Mouse (Mus musculus) adrenal gland, postnatal 14 days (tissue): Measurements from ENCODE around the gene Hipk2. TPM values are rescaled to one million over a fixed set of nuclear protein-coding genes. Genes with fewer than 3 reads are reported as not detected.
A peak's percentile ranks its signal among the peaks of the same experiment; 100 is the strongest.

Experiments
- DNase-seq: peaks from one replicate; pipeline ENCODE4 v3.0.0; 2021; ENCODE audit warnings: mixed read lengths
- total RNA-seq: library from RNA; stranded (reverse); gene quantifications from 2 replicates; pipeline ENCODE4 v1.2.3, GENCODE M21; 2021

Gene Hipk2
- total RNA-seq, 1 experiment from 2014 or later: 104 TPM

DNA sequence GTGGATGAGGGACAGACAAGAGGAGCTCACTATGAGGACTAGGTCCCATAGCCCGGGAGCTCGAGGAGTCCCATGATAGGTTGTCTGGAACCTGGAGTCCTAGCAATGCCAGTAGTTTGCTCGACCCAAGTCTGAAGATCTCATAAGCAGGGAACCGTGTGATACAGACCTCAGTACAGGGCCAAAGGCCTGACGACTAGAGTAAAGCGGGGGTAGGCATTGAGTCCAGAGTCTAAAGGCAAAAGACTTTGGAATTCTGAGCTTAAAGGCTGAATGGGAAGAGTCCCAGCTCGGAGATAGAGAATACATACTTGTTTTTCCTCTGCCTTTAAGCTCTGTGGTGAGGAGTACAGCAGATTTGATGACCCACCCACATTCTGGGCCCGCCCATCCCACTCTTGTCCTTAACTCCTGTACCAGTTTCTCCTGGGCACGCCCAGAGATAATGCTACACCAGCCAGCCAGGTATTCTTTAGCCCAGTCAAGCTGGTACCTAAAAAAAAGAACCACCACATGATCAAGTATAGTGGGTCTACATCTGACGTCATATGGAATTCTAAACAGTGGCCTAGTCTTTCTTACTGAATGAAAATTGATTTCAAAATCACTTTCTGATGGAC lies 27.0 kb upstream of the Hipk2 start:
- no peak for DNase-seq

- no peak for DNase-seq
Observed at GRCm38 (mm10) chr6:38901636-38902035, 25.7 kb upstream of the Hipk2 start.

GRCm38 (mm10) chr6:38901152-38901551 lies 25.2 kb upstream of the Hipk2 start:
- no peak for DNase-seq

DNA sequence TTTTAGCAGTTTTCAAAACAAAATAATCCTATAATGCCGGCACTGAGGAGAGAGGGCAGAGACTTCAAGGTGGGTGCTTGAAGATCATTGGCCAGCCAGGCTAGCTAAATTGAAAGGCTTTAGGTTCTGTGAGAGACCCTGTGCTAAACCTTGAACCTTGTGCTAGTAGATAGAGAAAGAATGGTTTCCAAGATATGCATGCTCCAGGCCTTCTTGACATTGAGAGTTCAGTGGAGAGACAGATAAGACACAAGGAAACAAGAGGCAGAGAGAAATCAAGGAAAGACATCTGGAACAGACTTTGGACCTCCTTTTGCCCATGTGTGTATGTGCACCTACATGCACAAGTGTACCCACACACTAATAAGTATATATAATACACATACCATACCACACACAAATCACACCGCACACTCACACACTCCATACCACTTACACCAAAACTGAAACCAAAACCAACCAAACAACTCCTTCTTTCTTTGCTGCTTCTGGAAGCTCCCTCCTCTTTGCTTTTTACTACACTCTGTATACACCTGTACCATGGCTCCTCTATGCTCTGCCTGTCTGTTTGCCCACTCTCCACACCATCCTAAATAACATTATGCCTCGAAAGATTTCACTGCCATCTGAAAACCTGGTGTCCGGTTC lies 24.6 kb upstream of the Hipk2 start:
- no peak for DNase-seq

DNA sequence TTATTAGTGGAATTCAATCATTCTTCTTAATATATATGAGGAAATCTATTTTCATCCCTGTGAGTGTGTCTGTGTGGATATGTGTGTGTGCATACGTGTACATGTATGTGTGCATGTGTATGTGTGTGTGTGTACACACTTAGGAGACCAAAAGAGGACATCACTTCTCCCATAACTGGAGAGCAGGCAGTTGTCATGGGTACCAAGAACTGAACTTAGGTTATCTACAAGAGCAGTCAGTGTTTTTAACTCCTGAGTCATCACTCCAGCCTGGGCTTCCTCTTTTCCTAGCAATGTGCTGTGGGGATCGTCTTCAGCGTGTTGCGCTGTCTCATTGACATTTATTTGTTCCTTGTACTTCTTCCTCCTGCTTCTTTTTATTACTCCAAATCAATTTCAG lies 24.1 kb upstream of the Hipk2 start:
- no peak for DNase-seq

- no peak for DNase-seq
Observed at GRCm38 (mm10) chr6:38893615-38894014, 17.6 kb upstream of the Hipk2 start.

DNA sequence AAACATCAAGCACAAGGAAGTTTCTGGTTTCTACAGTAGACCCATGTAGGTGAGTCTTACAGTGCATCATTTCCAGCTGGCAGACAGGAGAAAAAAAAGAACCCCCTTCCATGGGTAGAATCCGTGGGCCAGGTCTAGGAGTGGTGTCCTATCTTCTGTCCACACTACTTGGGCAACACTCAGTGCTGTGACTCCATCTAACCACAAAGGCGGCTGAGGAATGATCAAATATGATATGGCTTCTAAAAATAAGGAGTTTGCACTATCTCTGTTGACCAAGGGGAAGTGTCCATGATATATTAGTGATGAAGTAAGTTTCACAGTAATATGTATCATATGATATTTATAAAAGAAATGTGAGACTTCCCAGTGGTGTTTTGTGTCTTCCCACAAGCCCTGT lies 16.1 kb upstream of the Hipk2 start:
- no peak for DNase-seq

- DNase-seq: no peak
Observed at GRCm38 (mm10) chr6:38889156-38889555, 13.2 kb upstream of the Hipk2 start.

GRCm38 (mm10) chr6:38887436-38887835 lies 11.5 kb upstream of the Hipk2 start:
- DNase-seq: no peak

GRCm38 (mm10) chr6:38885132-38885531 lies 9.2 kb upstream of the Hipk2 start:
- no peak for DNase-seq

DNA sequence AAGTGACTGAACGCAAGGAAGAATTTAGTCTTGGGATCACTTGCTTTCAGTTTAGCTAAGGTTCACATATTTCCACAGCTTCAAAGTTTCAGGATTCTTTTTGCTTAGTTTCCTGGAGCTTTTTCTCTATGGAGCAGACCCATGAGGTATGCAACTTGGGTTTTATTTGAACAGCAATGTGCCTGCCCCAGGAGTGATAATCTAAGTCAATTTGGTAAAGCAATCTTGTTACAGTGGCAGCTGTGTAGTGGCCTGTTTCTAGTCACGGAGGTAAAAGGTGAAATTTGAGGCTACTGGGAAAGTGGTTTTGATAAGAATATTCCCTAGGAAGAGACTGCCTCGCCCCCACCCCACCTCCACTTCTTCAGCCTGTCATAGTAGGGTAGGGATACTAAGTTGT lies 8.5 kb upstream of the Hipk2 start:
- DNase-seq: no peak

GRCm38 (mm10) chr6:38882728-38883171 lies 6.8 kb upstream of the Hipk2 start:
- DNase-seq: no peak

DNA sequence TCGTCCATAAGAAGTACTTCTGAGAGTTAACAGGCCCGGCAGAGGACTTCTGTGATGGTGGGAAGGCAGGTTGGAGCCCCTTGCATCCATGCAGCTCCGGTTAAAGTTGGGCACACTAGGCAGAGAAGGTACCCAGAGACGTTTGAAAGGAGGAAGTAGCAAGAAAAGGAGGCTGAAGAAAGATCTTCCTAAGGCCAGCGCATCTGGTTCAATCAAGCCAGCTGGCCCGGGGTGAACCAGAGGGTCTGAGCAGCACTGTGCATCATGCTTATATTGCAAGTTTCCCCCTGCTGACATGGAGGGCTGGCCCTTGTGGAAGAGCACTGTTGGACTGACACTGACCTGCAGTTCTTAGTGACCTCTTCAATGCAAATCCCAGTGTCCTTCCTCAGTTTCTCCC lies 6.0 kb upstream of the Hipk2 start:
- DNase-seq: no peak

GRCm38 (mm10) chr6:38881468-38881867 lies 5.5 kb upstream of the Hipk2 start:
- DNase-seq: peak; percentile 31

GRCm38 (mm10) chr6:38877674-38878073 lies 1.7 kb upstream of the Hipk2 start:
- no peak for DNase-seq

- peak; percentile 75 for DNase-seq
Observed at GRCm38 (mm10) chr6:38875258-38876070, 501 bp downstream of the Hipk2 start, which contains the start of gene Tbxas1. Tbxas1 (plus strand) TSS chr6:38875404.

DNA sequence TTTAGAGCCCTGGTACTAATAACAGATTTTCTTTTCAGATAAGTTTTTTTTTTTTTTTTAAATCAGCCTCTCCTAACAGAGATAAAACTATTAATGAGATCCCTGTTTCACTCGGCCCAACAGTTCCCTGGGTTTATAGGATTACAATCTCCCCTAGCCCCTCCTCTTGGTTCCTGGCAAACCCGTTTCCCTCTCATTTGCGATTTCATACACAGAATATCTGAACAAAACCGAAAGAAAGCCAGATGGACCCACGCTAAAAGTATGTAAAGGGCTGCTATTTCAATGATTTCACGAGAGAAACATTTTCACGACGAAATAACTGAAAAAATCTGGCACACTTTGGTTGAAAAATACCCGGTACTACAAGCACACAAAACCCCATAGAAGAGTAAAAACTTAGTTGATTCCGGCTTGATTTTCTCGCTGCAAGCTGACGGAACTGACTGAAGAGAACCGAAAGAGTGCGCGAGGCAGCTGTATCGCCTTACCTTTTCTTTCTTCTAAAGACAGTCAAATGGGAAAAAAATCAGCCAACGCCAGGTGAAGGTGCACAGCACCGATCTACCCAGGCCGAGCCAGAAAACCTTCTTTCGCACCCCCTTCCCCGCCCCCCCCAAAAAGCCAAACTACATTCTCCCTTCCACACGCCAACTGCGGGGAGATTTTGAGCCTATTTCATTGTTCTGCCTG lies 1.3 kb downstream of the Hipk2 start:
- DNase-seq: peak; percentile 14

DNA sequence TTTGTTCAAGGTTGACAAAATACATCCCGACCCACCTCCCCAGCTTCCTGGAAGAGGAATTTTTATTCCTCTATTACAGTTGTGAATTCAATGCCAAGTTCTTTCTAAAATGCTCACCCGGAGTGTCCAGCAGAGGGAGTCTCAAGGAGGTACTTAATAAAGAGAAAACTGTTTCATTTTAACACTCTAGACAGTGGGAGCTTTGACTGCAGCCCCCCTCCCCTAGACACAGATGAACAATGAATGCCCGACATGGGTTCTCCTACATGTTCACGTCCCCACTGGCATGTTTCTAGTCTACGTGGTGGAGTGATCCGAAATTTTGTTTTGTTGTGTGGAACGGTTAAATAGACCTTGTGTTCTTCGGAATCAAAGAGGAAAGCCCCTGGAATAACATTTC lies 1.9 kb downstream of the Hipk2 start:
- DNase-seq: peak; percentile 77

- peak; percentile 61 for DNase-seq
Observed at GRCm38 (mm10) chr6:38873316-38873715, 2.6 kb downstream of the Hipk2 start.

DNA sequence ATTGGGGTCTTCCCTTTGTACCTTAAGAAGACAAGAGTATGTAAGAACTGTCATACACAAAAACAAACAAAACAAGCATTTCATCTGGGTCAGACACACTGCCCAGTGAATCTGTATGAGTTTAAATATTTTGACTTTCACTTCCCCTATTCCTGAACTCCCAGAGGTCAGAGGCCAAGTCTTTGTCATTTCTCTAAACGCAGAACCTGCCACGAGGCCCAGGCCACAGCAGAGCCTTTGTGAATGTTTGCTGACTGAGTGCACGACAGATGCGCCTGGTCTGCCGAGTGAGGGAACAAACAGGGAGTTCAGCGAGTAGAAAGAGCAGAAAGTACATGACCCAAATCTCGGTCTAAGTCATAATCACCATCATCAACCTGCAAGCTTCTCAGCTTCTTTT lies 4.9 kb downstream of the Hipk2 start:
- DNase-seq: no peak

DNA sequence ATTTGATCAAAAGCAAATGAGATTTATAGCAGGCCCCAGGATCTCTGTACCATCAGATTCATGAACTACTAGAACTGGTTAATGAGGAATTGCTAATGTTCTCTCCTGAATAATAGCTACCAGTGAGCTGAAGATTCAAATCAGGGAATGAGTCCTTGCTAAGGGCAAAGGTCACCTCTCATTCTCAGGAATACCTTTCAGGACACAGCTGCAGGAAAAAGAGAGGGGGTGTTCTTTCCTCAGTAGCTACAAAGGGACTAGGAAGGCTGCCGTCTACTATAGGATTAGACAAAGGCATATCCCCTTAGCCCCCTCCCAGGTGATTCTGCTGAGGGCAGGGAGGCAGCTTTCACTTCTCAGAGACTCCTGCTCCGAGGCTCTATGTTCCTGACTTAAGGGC lies 5.9 kb downstream of the Hipk2 start:
- DNase-seq: no peak

- DNase-seq: no peak
Observed at GRCm38 (mm10) chr6:38868974-38869373, 7.0 kb downstream of the Hipk2 start.

- no peak for DNase-seq
Observed at GRCm38 (mm10) chr6:38867291-38867690, 8.7 kb downstream of the Hipk2 start.
